Mouse (Mus musculus): ENCODE data around the gene Aifm3. TPM values are rescaled to one million over a fixed set of nuclear protein-coding genes. Genes with fewer than 3 reads are reported as not detected.

The Aifm3 gene
- polyA plus RNA-seq, 1 experiment from 2014 or later = 3.8 TPM

DNA sequence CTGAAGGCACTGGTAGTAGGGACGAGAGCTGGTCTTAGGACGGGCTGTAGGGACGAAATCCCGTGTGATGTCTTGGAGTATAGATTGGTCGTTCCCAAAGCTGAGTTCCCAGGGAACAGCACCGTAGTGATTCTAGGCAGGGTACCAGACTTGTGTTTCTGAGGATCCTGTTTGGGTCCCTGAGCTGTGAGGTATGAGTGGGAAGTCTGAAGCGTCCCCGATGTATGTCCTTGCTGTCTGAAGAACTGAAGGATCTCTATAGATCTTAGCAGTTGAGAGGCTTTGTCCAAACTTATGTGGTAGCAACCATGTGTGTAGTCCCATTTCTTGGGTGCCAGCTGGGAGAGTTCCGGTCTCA is 19.8 kb downstream of the Aifm3 start:
- ATAC-seq (replicated peaks; ENCODE audit: low FRiP score) = no peak
- DNase-seq (ENCODE audit: low spot score) = no peak

DNA sequence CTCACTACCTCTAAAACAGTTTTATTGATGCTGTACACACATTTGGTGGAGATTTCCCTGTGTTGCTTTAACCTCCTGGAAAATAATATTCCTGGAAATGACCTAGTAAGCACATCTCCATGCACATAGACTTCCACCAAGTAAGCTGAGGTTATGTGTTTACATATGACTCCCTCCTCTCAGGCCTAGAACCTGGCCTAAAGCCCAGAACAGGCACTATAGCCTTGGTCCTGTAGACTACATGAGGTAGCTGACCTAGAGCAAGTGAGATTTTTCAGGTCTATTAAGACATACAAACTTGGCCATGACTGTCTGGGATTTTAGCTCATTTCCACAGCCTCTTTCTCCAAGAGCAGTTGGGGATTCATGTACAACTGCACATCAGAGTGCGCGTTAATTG is 20.7 kb downstream of the Aifm3 start:
- Histone ChIP-seq H3K4me1 (replicated peaks; ENCODE audit: control insufficient read depth, insufficient read depth, low read length) (peaks cover 13% of the 10 kb centered on the region), H3K4me3 (ENCODE audit: low read depth, low read length) (no peak overlapping the region), H3K9me3 (ENCODE audit: control insufficient read depth, low read length) (no peaks in the 10 kb centered on the region), H3K9ac (ENCODE audit: low read length) (peak overlapping the region; percentile 85; the same call in 1 of the 2 replicates), H3K27ac (ENCODE audit: low read depth, low read length) (no peak overlapping the region), H3K27me3 (ENCODE audit: control insufficient read depth, insufficient read depth, low read length) (no peaks in the 10 kb centered on the region), H3K36me3 (ENCODE audit: control insufficient read depth, insufficient read depth, low read length) (no peaks in the 10 kb centered on the region; the same call in none of the 2 replicates), H3K4me2 (ENCODE audit: low read depth, low read length, severe bottlenecking) (peak overlapping the region; percentile 79; the same call in 1 of the 2 replicates)
- DNase-seq (ENCODE audit: low spot score) (no peak), ATAC-seq (replicated peaks; ENCODE audit: low FRiP score) (no peak)
- WGBS = 100% methylated on average over 2 of the region's 2 CpGs

More for the DNA sequence above, 19.8 kb downstream of the Aifm3 start:
- H3K27me3 ChIP-seq (ENCODE audit: control insufficient read depth, insufficient read depth, low read length) = no peaks in the 10 kb centered on the region
- no peak overlapping the region for H3K27ac ChIP-seq (ENCODE audit: low read depth, low read length)
- no peaks in the 10 kb centered on the region for H3K9me3 ChIP-seq (ENCODE audit: control insufficient read depth, low read length)
- H3K4me1 ChIP-seq (replicated peaks; ENCODE audit: control insufficient read depth, insufficient read depth, low read length) = peaks cover 13% of the 10 kb centered on the region
- H3K9ac ChIP-seq (ENCODE audit: low read length) = peak overlapping the region; percentile 85
- peak overlapping the region; percentile 70 for H3K4me3 ChIP-seq (ENCODE audit: low read depth, low read length)
- no peaks in the 10 kb centered on the region; the same call in none of the 2 replicates for H3K36me3 ChIP-seq (ENCODE audit: control insufficient read depth, insufficient read depth, low read length)
- 11% methylated on average over 9 of the region's 9 CpGs for WGBS
- H3K4me2 ChIP-seq (ENCODE audit: low read depth, low read length, severe bottlenecking) = peak overlapping the region; percentile 79

DNA sequence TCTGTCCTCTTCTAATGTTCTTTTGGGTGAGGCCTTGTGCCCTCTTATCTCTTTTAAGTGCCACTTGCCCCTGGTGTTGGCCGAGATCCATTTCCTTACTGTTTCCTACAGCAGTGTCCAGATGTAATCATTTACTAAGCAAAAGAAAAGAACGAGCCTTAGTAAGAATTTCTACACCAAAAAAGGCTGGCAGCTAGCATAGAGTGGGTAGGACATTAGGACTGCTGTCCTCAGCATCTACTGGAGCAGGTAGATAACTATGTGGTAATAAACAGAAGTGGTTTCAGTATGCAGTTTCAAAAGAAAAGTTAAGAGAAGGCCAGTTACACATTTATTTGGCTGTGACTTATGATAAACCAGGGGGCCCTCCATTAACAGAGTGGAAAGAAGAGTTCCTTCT is 21.3 kb downstream of the Aifm3 start:
- Histone ChIP-seq H3K9me3 (ENCODE audit: control insufficient read depth, low read length) (no peaks in the 10 kb centered on the region), H3K4me2 (ENCODE audit: low read depth, low read length, severe bottlenecking) (no peak overlapping the region), H3K9ac (ENCODE audit: low read length) (no peak overlapping the region), H3K4me3 (ENCODE audit: low read depth, low read length) (no peak overlapping the region), H3K36me3 (ENCODE audit: control insufficient read depth, insufficient read depth, low read length) (no peaks in the 10 kb centered on the region; the same call in none of the 2 replicates), H3K27ac (ENCODE audit: low read depth, low read length) (no peak overlapping the region), H3K4me1 (replicated peaks; ENCODE audit: control insufficient read depth, insufficient read depth, low read length) (peaks cover 13% of the 10 kb centered on the region), H3K27me3 (ENCODE audit: control insufficient read depth, insufficient read depth, low read length) (no peaks in the 10 kb centered on the region)
- no peak for DNase-seq (ENCODE audit: low spot score)
- no peak for ATAC-seq (replicated peaks; ENCODE audit: low FRiP score)
- WGBS = 92% methylated on average over 2 of the region's 2 CpGs

DNA sequence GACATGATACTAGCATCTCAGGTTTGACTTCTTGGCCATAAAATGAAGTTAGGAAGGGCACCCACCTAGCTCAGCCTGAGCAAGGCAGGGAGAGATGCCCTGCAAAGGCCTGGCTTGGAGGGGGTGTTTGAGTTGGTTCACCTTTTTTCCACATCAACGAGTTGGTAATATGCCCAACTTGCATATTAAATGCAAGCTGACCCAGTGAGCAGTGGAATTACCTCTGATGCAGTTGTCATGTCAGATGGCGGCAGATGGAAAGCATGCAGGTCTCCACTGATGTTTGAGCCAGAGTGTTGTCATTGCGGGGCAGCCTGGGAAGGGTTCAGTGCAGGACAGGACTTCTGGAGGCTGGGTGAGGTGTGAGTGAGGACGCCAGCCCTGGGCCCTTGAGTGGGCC is 22.0 kb downstream of the Aifm3 start:
- DNase-seq (ENCODE audit: low spot score) = no peak
- no peaks in the 10 kb centered on the region; the same call in none of the 2 replicates for H3K36me3 ChIP-seq (ENCODE audit: control insufficient read depth, insufficient read depth, low read length)
- H3K9ac ChIP-seq (ENCODE audit: low read length) = no peak overlapping the region
- H3K4me2 ChIP-seq (ENCODE audit: low read depth, low read length, severe bottlenecking) = no peak overlapping the region
- 86% methylated on average over 4 of the region's 4 CpGs for WGBS
- no peak overlapping the region for H3K27ac ChIP-seq (ENCODE audit: low read depth, low read length)
- H3K9me3 ChIP-seq (ENCODE audit: control insufficient read depth, low read length) = no peaks in the 10 kb centered on the region
- no peak overlapping the region for H3K4me3 ChIP-seq (ENCODE audit: low read depth, low read length)
- no peak for ATAC-seq (replicated peaks; ENCODE audit: low FRiP score)
- peaks cover 13% of the 10 kb centered on the region for H3K4me1 ChIP-seq (replicated peaks; ENCODE audit: control insufficient read depth, insufficient read depth, low read length)
- no peaks in the 10 kb centered on the region for H3K27me3 ChIP-seq (ENCODE audit: control insufficient read depth, insufficient read depth, low read length)

DNA sequence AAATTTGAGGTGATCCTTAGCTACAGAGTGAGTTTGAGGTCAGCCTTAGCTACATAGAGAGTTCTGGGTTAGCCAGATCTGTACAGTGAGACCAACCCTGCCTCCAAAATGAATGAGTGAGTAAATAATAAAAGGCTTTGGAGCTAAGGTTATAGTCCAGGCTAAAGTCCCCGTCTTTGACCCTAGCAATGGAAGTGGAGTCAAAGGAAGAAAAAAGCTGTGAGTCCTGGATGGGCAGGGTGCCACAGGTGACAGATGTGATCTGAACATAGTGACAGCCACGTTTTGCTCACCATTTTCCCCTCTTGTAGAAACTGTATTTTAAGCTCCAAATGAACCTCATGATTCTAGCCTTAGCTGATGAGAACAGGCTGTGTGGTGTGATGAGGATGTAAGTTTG is 29.5 kb downstream of the Aifm3 start:
- H3K4me2 ChIP-seq (ENCODE audit: low read depth, low read length, severe bottlenecking) = no peak overlapping the region
- no peaks in the 10 kb centered on the region for H3K27me3 ChIP-seq (ENCODE audit: control insufficient read depth, insufficient read depth, low read length)
- H3K9me3 ChIP-seq (ENCODE audit: control insufficient read depth, low read length) = no peaks in the 10 kb centered on the region
- peak; percentile 26 for DNase-seq (ENCODE audit: low spot score)
- no peak overlapping the region for H3K4me3 ChIP-seq (ENCODE audit: low read depth, low read length)
- WGBS = 92% methylated on average over 2 of the region's 2 CpGs
- no peak overlapping the region for H3K27ac ChIP-seq (ENCODE audit: low read depth, low read length)
- no peaks in the 10 kb centered on the region for H3K4me1 ChIP-seq (replicated peaks; ENCODE audit: control insufficient read depth, insufficient read depth, low read length)
- no peak overlapping the region for H3K9ac ChIP-seq (ENCODE audit: low read length)
- H3K36me3 ChIP-seq (ENCODE audit: control insufficient read depth, insufficient read depth, low read length) = peaks cover 3% of the 10 kb centered on the region; the same call in 1 of the 2 replicates
- ATAC-seq (replicated peaks; ENCODE audit: low FRiP score) = no peak

DNA sequence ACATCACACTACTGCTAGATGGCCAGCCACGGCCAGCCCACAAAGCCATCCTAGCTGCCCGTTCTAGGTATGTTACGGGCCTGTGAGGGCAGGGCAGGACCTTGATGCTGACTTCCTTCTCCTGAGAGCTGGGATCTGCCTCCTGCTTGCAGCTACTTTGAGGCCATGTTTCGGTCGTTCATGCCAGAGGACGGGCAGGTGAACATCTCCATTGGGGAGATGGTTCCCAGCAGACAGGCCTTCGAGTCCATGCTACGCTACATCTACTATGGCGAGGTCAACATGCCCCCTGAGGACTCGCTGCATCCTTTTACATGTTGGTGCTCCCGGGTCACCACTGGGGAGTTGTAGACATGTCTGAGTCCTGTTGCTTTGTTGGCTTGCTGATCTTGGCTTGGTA is 34.7 kb downstream of the Aifm3 start:
- ATAC-seq (replicated peaks; ENCODE audit: low FRiP score) (no peak), DNase-seq (ENCODE audit: low spot score) (peak; percentile 46)
- H3K4me2 ChIP-seq (ENCODE audit: low read depth, low read length, severe bottlenecking) = no peak overlapping the region
- no peaks in the 10 kb centered on the region for H3K27me3 ChIP-seq (ENCODE audit: control insufficient read depth, insufficient read depth, low read length)
- no peak overlapping the region for H3K4me3 ChIP-seq (ENCODE audit: low read depth, low read length)
- H3K27ac ChIP-seq (ENCODE audit: low read depth, low read length) = no peak overlapping the region
- peaks cover 14% of the 10 kb centered on the region; the same call in 1 of the 2 replicates for H3K36me3 ChIP-seq (ENCODE audit: control insufficient read depth, insufficient read depth, low read length)
- WGBS = 97% methylated on average over 11 of the region's 11 CpGs
- H3K4me1 ChIP-seq (replicated peaks; ENCODE audit: control insufficient read depth, insufficient read depth, low read length) = no peaks in the 10 kb centered on the region
- H3K9me3 ChIP-seq (ENCODE audit: control insufficient read depth, low read length) = no peaks in the 10 kb centered on the region
- no peak overlapping the region for H3K9ac ChIP-seq (ENCODE audit: low read length)

DNA sequence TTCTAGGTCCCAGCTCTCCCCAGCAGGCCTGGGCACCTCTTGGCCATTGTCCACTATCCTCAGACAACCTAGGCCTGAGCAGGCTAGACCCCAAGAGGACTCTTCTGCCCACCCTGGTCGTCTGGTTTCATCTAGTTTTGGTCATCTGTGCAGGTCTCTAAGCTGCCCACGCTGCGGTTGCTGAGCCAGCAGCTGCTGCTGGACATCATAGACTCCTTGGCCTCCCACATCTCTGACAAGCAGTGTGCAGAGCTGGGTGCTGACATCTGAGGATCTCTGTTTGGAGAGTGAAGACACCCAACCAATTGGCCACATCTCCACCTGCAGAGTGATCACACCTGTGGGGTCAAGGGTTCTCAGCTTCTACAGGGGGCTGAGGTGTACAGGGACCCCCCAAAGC is 36.1 kb downstream of the Aifm3 start:
- Histone ChIP-seq H3K36me3 (ENCODE audit: control insufficient read depth, insufficient read depth, low read length) (peaks cover 14% of the 10 kb centered on the region; the same call in 1 of the 2 replicates), H3K27ac (ENCODE audit: low read depth, low read length) (no peak overlapping the region), H3K4me1 (replicated peaks; ENCODE audit: control insufficient read depth, insufficient read depth, low read length) (peaks cover 5% of the 10 kb centered on the region), H3K4me2 (ENCODE audit: low read depth, low read length, severe bottlenecking) (no peak overlapping the region), H3K4me3 (ENCODE audit: low read depth, low read length) (no peak overlapping the region), H3K9me3 (ENCODE audit: control insufficient read depth, low read length) (no peaks in the 10 kb centered on the region), H3K9ac (ENCODE audit: low read length) (no peak overlapping the region), H3K27me3 (ENCODE audit: control insufficient read depth, insufficient read depth, low read length) (no peaks in the 10 kb centered on the region)
- WGBS = 88% methylated on average over 3 of the region's 3 CpGs
- ATAC-seq (replicated peaks; ENCODE audit: low FRiP score) (no peak), DNase-seq (ENCODE audit: low spot score) (peak; percentile 48)

DNA sequence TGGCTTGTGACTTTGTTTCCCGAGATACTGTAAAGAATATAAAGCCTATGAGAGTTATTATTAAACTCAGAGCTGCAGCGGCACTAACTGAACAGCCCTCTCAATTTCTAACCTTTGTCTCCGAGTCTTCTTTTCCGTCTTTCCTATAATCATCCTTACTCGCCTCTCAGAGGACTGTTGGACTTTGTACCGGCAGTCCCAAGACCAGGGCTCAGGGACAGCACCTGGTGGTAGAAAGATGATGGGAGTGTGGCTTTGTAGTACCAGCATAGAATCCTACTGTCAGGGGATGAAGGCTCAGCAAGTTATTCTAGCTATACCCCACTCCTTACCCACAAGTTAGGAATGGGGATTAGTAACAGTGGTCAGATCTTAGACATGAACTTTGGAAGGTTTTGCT is 36.8 kb downstream of the Aifm3 start:
- Histone ChIP-seq H3K4me2 (ENCODE audit: low read depth, low read length, severe bottlenecking) (no peak overlapping the region), H3K9ac (ENCODE audit: low read length) (no peak overlapping the region), H3K36me3 (ENCODE audit: control insufficient read depth, insufficient read depth, low read length) (peaks cover 14% of the 10 kb centered on the region; the same call in 1 of the 2 replicates), H3K27me3 (ENCODE audit: control insufficient read depth, insufficient read depth, low read length) (no peaks in the 10 kb centered on the region), H3K4me3 (ENCODE audit: low read depth, low read length) (no peak overlapping the region), H3K27ac (ENCODE audit: low read depth, low read length) (no peak overlapping the region), H3K9me3 (ENCODE audit: control insufficient read depth, low read length) (no peaks in the 10 kb centered on the region), H3K4me1 (replicated peaks; ENCODE audit: control insufficient read depth, insufficient read depth, low read length) (peaks cover 5% of the 10 kb centered on the region)
- 91% methylated on average over 6 of the region's 6 CpGs for WGBS
- ATAC-seq (replicated peaks; ENCODE audit: low FRiP score) (no peak), DNase-seq (ENCODE audit: low spot score) (no peak)

DNA sequence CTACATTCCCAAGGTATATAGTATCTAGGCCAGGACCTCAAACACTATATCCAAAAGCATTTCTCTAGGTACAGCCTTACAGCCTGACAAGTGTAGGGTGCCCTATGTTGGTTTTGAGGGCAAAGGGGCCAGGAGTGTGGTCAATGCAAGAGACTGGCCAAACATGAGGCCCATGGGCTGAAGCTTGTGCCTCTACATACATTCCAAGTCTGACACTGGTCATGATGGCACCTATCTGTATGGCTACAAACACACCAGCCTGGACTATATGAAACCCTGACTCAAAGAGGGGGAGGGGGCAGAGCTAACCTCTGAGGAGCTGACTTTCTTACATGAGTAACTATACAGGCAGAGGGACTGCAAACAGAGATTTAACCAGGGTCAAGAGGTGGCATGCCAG is 38.2 kb downstream of the Aifm3 start:
- H3K4me2 ChIP-seq (ENCODE audit: low read depth, low read length, severe bottlenecking) = no peak overlapping the region
- peaks cover 14% of the 10 kb centered on the region; the same call in 1 of the 2 replicates for H3K36me3 ChIP-seq (ENCODE audit: control insufficient read depth, insufficient read depth, low read length)
- H3K4me1 ChIP-seq (replicated peaks; ENCODE audit: control insufficient read depth, insufficient read depth, low read length) = peaks cover 10% of the 10 kb centered on the region
- no peaks in the 10 kb centered on the region for H3K27me3 ChIP-seq (ENCODE audit: control insufficient read depth, insufficient read depth, low read length)
- no peak overlapping the region for H3K4me3 ChIP-seq (ENCODE audit: low read depth, low read length)
- ATAC-seq (replicated peaks; ENCODE audit: low FRiP score) = no peak
- no peak overlapping the region for H3K9ac ChIP-seq (ENCODE audit: low read length)
- peak; percentile 35 for DNase-seq (ENCODE audit: low spot score)
- no peak overlapping the region for H3K27ac ChIP-seq (ENCODE audit: low read depth, low read length)
- no peaks in the 10 kb centered on the region for H3K9me3 ChIP-seq (ENCODE audit: control insufficient read depth, low read length)
